In the genomic region with DNA sequence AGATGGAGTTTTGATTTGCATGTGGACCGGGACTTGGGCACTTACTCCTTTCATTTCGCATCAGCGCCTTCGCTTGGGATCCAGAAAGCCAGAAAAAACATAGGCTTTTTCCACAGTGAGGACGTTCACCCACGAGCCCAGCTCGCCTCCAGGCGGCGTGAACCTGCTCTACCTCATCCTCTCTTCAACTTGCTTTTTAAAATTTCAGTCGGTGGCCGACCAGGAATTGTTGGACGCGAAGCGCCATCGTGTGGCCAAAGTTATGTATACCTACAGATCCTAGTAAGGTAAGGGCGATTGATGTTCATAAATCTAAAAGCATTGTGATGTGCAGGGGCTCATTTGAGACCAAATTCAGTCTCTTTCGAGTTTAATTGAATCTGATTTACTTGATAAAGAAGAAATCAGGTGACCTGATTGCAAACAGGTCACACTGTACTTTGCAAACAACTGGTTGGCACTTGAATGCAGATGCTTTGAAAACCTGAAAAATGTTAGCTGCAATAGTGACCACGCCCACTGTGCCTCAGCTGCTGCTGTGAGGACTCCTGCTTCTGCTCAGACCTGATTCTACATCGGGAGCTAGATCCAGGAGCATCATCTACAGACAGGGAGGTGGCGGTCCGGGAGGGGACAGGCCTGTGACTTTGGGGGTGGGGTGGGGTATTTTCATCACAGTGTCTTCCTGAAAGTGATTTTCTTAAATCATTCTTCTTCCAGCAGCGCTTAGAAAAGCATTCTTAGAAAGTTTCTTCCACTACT, we compare ENCODE assay signal across 8 mouse cellular contexts. TPM values are rescaled to one million over a fixed set of nuclear protein-coding genes. Genes with fewer than 3 reads are reported as not detected.
A peak's percentile ranks its signal among the peaks of the same experiment; 100 is the strongest.
DNase-seq lines count a peak whose midpoint lies in the region; ATAC-seq and TF ChIP-seq lines count a peak whose summit lies in the region.

No protein-coding gene starts in this region.

- H3K79me2 ChIP-seq in myocyte (ENCODE audit: control insufficient read depth, insufficient read depth), result no peaks in the 10 kb centered on the region

- H3K27ac ChIP-seq in bone marrow macrophage, adult 2 months (ENCODE audit: insufficient read depth, low read depth, low read length), result no peak overlapping the region
- H3K27ac ChIP-seq in embryonic fibroblast, embryonic 13.5 days (ENCODE audit: insufficient read depth, low read length), result no peak overlapping the region
- H3K27ac ChIP-seq in heart, embryonic 12.5 days (ENCODE audit: poor library complexity, severe bottlenecking), result no peak overlapping the region
- H3K27ac ChIP-seq in kidney, embryonic 15.5 days, result no peak overlapping the region
- no peak overlapping the region for H3K27ac ChIP-seq in limb, embryonic 14.5 days (replicated peaks; ENCODE audit: low read depth, low read length)

- H3K4me2 ChIP-seq in heart, embryonic 12.5 days, result peak overlapping the region; percentile 51
- peak overlapping the region; percentile 46 for H3K4me2 ChIP-seq in kidney, embryonic 15.5 days
- no peak overlapping the region for H3K4me2 ChIP-seq in limb, embryonic 14.5 days (replicated peaks; ENCODE audit: low read depth, low read length, severe bottlenecking)
- peak overlapping the region; percentile 51 for H3K4me2 ChIP-seq in myocyte (ENCODE audit: low read depth)

- 16% methylated on average over 22 of the region's 22 CpGs for WGBS in heart, embryonic 12.5 days
- 18% methylated on average over 22 of the region's 22 CpGs for WGBS in kidney, embryonic 15.5 days
- WGBS in limb, embryonic 14.5 days, result 18% methylated on average over 22 of the region's 22 CpGs

- peak; percentile 22; the same call in 1 of the 2 replicates for ATAC-seq in heart, embryonic 12.5 days (ENCODE audit: insufficient number of reproducible peaks, low FRiP score)
- peak; percentile 69; the same call in 1 of the 2 replicates for ATAC-seq in kidney, embryonic 15.5 days (replicated peaks; ENCODE audit: low FRiP score)
- ATAC-seq in limb, embryonic 14.5 days (ENCODE audit: low FRiP score, low read depth), result peak; percentile 89

- no peaks in the 10 kb centered on the region for H3K36me3 ChIP-seq in heart, embryonic 12.5 days
- no peaks in the 10 kb centered on the region for H3K36me3 ChIP-seq in kidney, embryonic 15.5 days
- no peaks in the 10 kb centered on the region for H3K36me3 ChIP-seq in limb, embryonic 14.5 days (ENCODE audit: control insufficient read depth, insufficient read depth, low read length)
- H3K36me3 ChIP-seq in myocyte (ENCODE audit: control insufficient read depth, insufficient read depth), result no peaks in the 10 kb centered on the region

- peak; percentile 66 for TF ChIP-seq CTCF in bone marrow macrophage, adult 2 months (IDR thresholded peaks at IDR 0.05; ENCODE audit: low read depth, low read length)
- TF ChIP-seq CTCF in embryonic fibroblast, embryonic 13.5 days (IDR thresholded peaks at IDR 0.05; ENCODE audit: borderline replicate concordance, insufficient read depth, low read length), result peak; percentile 85

- no peaks in the 10 kb centered on the region for H3K4me1 ChIP-seq in bone marrow macrophage, adult 2 months (ENCODE audit: control insufficient read depth, insufficient read depth, low read length)
- H3K4me1 ChIP-seq in embryonic fibroblast, embryonic 13.5 days (ENCODE audit: control insufficient read depth, insufficient read depth, low read length), result no peaks in the 10 kb centered on the region
- H3K4me1 ChIP-seq in heart, embryonic 12.5 days (replicated peaks), result peaks cover 22% of the 10 kb centered on the region
- no peaks in the 10 kb centered on the region for H3K4me1 ChIP-seq in kidney, embryonic 15.5 days
- peaks cover 2% of the 10 kb centered on the region; the same call in 1 of the 2 replicates for H3K4me1 ChIP-seq in limb, embryonic 14.5 days (ENCODE audit: control insufficient read depth, insufficient read depth, low read length)

- no peak overlapping the region for H3ac ChIP-seq in myocyte (ENCODE audit: control insufficient read depth, insufficient read length)

- H3K9me3 ChIP-seq in heart, embryonic 12.5 days (replicated peaks), result 0 out of 2 replicates have a peak, but pooled peaks cover 3% of the 10 kb centered on the region
- H3K9me3 ChIP-seq in kidney, embryonic 15.5 days (replicated peaks), result no peaks in the 10 kb centered on the region
- H3K9me3 ChIP-seq in limb, embryonic 14.5 days (ENCODE audit: control insufficient read depth, low read length), result 0 out of 2 replicates have a peak, but pooled peaks cover 3% of the 10 kb centered on the region

- peak; percentile 75 to 77 for DNase-seq in B cell, adult 2 months
- DNase-seq in limb, embryonic 14.5 days (ENCODE audit: low spot score), result peak; percentile 92
- peak; percentile 57 to 67 for DNase-seq in spleen, postnatal 36 days (ENCODE audit: low spot score in 2 of 2)

- H3K4me3 ChIP-seq in bone marrow macrophage, adult 2 months (ENCODE audit: insufficient read depth, low read length), result no peak overlapping the region
- H3K4me3 ChIP-seq in embryonic fibroblast, embryonic 13.5 days (ENCODE audit: insufficient read depth, low read length), result no peak overlapping the region
- peak overlapping the region; percentile 17; the same call in 1 of the 2 replicates for H3K4me3 ChIP-seq in heart, embryonic 12.5 days
- peak overlapping the region; percentile 21; the same call in 1 of the 2 replicates for H3K4me3 ChIP-seq in kidney, embryonic 15.5 days (replicated peaks)
- H3K4me3 ChIP-seq in limb, embryonic 14.5 days (replicated peaks; ENCODE audit: low read length), result no peak overlapping the region
- H3K4me3 ChIP-seq in myocyte, result no peak overlapping the region

- no peak overlapping the region for H3K9ac ChIP-seq in heart, embryonic 12.5 days
- no peak overlapping the region for H3K9ac ChIP-seq in kidney, embryonic 15.5 days
- no peak overlapping the region for H3K9ac ChIP-seq in limb, embryonic 14.5 days (ENCODE audit: low read depth, low read length, severe bottlenecking)

- no peak for TF ChIP-seq POLR2A in bone marrow macrophage, adult 2 months (IDR thresholded peaks at IDR 0.05; ENCODE audit: borderline replicate concordance, low read depth, low read length)
- no peak for TF ChIP-seq POLR2A in embryonic fibroblast, embryonic 13.5 days (IDR thresholded peaks at IDR 0.05; ENCODE audit: low read depth, low read length)
- TF ChIP-seq POLR2A in limb, embryonic 14.5 days (IDR thresholded peaks at IDR 0.05; ENCODE audit: borderline replicate concordance, extremely low read depth, insufficient read depth, insufficient read length), result no peak
- no peak for TF ChIP-seq POLR2A in myocyte (IDR thresholded peaks at IDR 0.05; ENCODE audit: insufficient read length, low read depth)

- 0 out of 2 replicates have a peak, but pooled peaks cover under 1% of the 10 kb centered on the region for H3K27me3 ChIP-seq in heart, embryonic 12.5 days (replicated peaks)
- H3K27me3 ChIP-seq in kidney, embryonic 15.5 days, result no peaks in the 10 kb centered on the region
- H3K27me3 ChIP-seq in limb, embryonic 14.5 days (ENCODE audit: control insufficient read depth, insufficient read depth, low read length), result no peaks in the 10 kb centered on the region
- peaks cover 6% of the 10 kb centered on the region for H3K27me3 ChIP-seq in myocyte (ENCODE audit: control insufficient read depth, insufficient read depth, insufficient read length)

TF ChIP-seq in myocyte, 11 proteins besides CTCF, POLR2A, EP300 and RAD21:
- TF ChIP-seq POLR2AphosphoS2 (IDR thresholded peaks at IDR 0.05; ENCODE audit: insufficient read length, low read depth) (no peak), TCF3 (IDR thresholded peaks at IDR 0.05; ENCODE audit: insufficient read length, low read depth) (no peak), MYOG (IDR thresholded peaks at IDR 0.05; ENCODE audit: control insufficient read depth in 1 of 3, insufficient read depth in 1 of 3, insufficient read length in 2 of 3, low read depth in 2 of 3) (no peak), USF1 (IDR thresholded peaks at IDR 0.05; ENCODE audit: low read depth) (no peak), MAX (IDR thresholded peaks at IDR 0.05; ENCODE audit: low read depth) (no peak), SRF (IDR thresholded peaks at IDR 0.05; ENCODE audit: control insufficient read depth, insufficient read length, low read depth) (no peak), CEBPB (IDR thresholded peaks at IDR 0.05; ENCODE audit: insufficient read depth, poor library complexity, severe bottlenecking) (no peak)

RNA-seq across cellular contexts. Expression of a gene that starts 1.5 kb away (rescaled TPM):
- not detected in 2 replicates for polyA plus RNA-seq in bone marrow macrophage, adult 2 months (2012; ENCODE audit: insufficient read depth, insufficient read length, missing spikeins)
- not detected in 2 replicates for polyA plus RNA-seq in embryonic fibroblast, embryonic 13.5 days (2011; ENCODE audit: insufficient read length, low read depth, missing spikeins)
- polyA plus RNA-seq in heart, embryonic 12.5 days (2016; fragmentation: Nextera tagmentation; extraction: Ambion mirVana), result 0.06 TPM in 1 of 2 replicates, not detected in the other
- not detected in 2 replicates for polyA plus RNA-seq in kidney, embryonic 15.5 days (2015; fragmentation: Nextera tagmentation; extraction: Ambion mirVana)
- 0.10 and 0.15 TPM in 2 replicates for polyA plus RNA-seq in limb, embryonic 14.5 days (2012; rRNA removed)
- polyA plus RNA-seq in limb, embryonic 14.5 days (2014; fragmentation: Nextera tagmentation; extraction: Ambion mirVana), result 0.07 and 0.10 TPM in 2 replicates
- not detected for polyA plus RNA-seq in myocyte (2012; fragmentation: generic; extraction: Trizol)

Comparison
In these comparisons a context has a peak if more than half of its experiments do, and no peak if none do; other contexts are left out.
1. H3K4me3 ChIP-seq: peak in heart, embryonic 12.5 days (single experiment) and kidney, embryonic 15.5 days (single experiment); none in bone marrow macrophage, adult 2 months (single experiment), embryonic fibroblast, embryonic 13.5 days (single experiment), limb, embryonic 14.5 days (single experiment) and myocyte (single experiment).
2. ATAC-seq: peak in every context shown above with its lines; median percentile 89 in limb, embryonic 14.5 days; 69 in kidney, embryonic 15.5 days; 22 in heart, embryonic 12.5 days.
3. Peak in every context shown above with its lines, with median percentiles within 50 percentile points of each other: DNase-seq.